Mouse (Mus musculus) spleen, adult 2 months (tissue): ENCODE data around the gene Hist1h2bb.

Experiments
- CTCF ChIP-seq: fragments of 200-500 bp; IDR thresholded peaks from 2 replicates; pipeline ENCODE4 v1.5.1; 2011; ENCODE audit warnings: mild to moderate bottlenecking, inconsistent platforms; ENCODE audit not compliant: insufficient read depth, insufficient read length, insufficient replicate concordance; ENCODE audit errors: extremely low read depth
- POLR2A ChIP-seq: fragments of 200-500 bp; IDR thresholded peaks from 2 replicates; pipeline ENCODE4 v1.6.1; 2011; ENCODE audit warnings: low read depth, low read length, inconsistent platforms

- no peak for TF ChIP-seq CTCF
- TF ChIP-seq POLR2A = no peak
Observed at GRCm38 (mm10) chr13:23728472-23729191, 17.9 kb upstream of the Hist1h2bb start.
